Mouse (Mus musculus) heart, adult 2 months (tissue): ENCODE data around the gene Cers2.

Experiments used
- CTCF ChIP-seq: fragments of 200-600 bp; IDR thresholded peaks from 2 replicates; pipeline ENCODE4 v1.8.1; 2022; ENCODE audit warnings: antibody characterized with exemption, mild to moderate bottlenecking, moderate library complexity
- POLR2A ChIP-seq: fragments of 200-500 bp; IDR thresholded peaks from 2 replicates; pipeline ENCODE4 v1.6.1; 2011; ENCODE audit warnings: mild to moderate bottlenecking, low read depth, low read length, control low read depth; ENCODE audit not compliant: insufficient read depth

DNA sequence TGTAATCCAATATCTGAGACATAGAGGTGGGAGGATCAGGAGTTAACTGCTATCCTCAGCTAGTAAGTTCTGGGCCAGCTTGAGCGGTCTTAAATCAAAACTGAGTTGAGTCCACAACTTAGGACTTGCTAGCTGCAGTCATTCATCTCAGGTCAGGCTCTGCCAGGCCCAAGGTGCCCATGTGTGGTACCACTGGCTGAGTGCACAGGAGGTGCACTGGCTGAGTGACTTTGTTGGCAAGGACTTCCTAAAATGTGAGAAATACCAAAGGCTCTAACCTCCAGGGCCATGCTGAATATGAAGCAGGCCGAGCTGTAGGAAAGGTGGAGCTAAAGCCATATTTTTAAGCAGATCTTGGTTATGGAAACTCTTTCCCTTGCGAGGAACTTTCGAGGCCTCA, 22.8 kb downstream of the Cers2 start:
- no peak for TF ChIP-seq POLR2A
- TF ChIP-seq CTCF, result no peak
